Mouse (Mus musculus): ENCODE measurements around the gene Cep164. TPM values are rescaled to one million over a fixed set of nuclear protein-coding genes. Genes with fewer than 3 reads are reported as not detected.

Gene Cep164
- total and polyA plus RNA-seq, 3 experiments: 7.9 to 14.2 TPM; not detected in 1

DNA sequence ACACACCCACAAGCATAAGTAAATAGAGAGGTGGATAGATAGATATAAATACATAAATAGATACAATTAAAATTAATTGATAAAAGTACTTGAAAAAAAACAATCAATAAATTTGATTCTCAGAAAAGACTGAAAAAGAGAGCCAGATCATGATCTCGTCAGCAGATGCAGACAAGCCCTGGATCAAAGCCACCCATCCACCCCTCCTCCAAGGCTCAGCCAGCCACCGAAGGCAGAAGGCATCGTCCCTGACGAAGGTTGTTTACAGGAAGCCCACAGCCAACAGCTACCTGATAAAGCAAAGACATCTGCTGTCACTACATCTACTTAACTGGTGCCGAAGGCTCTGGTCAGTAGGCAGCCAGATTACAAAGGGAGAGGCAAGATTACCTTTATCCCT, 16.5 kb downstream of the Cep164 start:
- no peaks in the 10 kb centered on the region for H3K79me2 ChIP-seq (ENCODE audit: control insufficient read depth, insufficient read depth, low read length, poor library complexity)
- TF ChIP-seq MAZ (IDR thresholded peaks at IDR 0.05; ENCODE audit: low read depth, low read length): no peak
- no peak for TF ChIP-seq POLR2AphosphoS5 (IDR thresholded peaks at IDR 0.05; ENCODE audit: borderline replicate concordance, low read depth, low read length)
- no peak for TF ChIP-seq POLR2A (IDR thresholded peaks at IDR 0.05; ENCODE audit: control insufficient read depth in 1 of 2, insufficient read depth in 1 of 2, low read depth in 1 of 2, low read length in 2 of 2, poor library complexity in 1 of 2)
- no peak for TF ChIP-seq SIN3A (IDR thresholded peaks at IDR 0.05; ENCODE audit: low read length)
- TF ChIP-seq GATA1 (IDR thresholded peaks at IDR 0.05; ENCODE audit: low read depth, low read length): no peak
- no peak for TF ChIP-seq BHLHE40 (IDR thresholded peaks at IDR 0.05; ENCODE audit: borderline replicate concordance, low read depth, low read length)
- no peak for TF ChIP-seq NELFE (IDR thresholded peaks at IDR 0.05; ENCODE audit: low read depth, low read length)
- TF ChIP-seq RAD21 (IDR thresholded peaks at IDR 0.05; ENCODE audit: low read depth, low read length): no peak
- H3K27me3 ChIP-seq (ENCODE audit: control insufficient read depth in 1 of 2, insufficient read depth in 2 of 2, low read length in 2 of 2): no peaks in the 10 kb centered on the region
- no peak overlapping the region for H3K27ac ChIP-seq (ENCODE audit: control insufficient read depth, low read depth, low read length)
- DNase-seq (ENCODE audit: low read depth, low spot score): no peak
- no peak overlapping the region for H3K9ac ChIP-seq (ENCODE audit: control insufficient read depth, low read depth, low read length, poor library complexity, severe bottlenecking)
- H3K4me1 ChIP-seq (ENCODE audit: control insufficient read depth in 1 of 2, insufficient read depth in 2 of 2, low read length in 2 of 2): no peaks in the 10 kb centered on the region
- H3K4me3 ChIP-seq (ENCODE audit: control insufficient read depth in 1 of 2, insufficient read depth in 1 of 2, low read depth in 2 of 2, low read length in 2 of 2): no peak overlapping the region
- H3K36me3 ChIP-seq (ENCODE audit: control insufficient read depth in 1 of 2, insufficient read depth in 2 of 2, low read length in 2 of 2): no peaks in the 10 kb centered on the region; a peak in 1 of 4 replicates
- H3K9me3 ChIP-seq (replicated peaks; ENCODE audit: insufficient read depth, low read length): no peaks in the 10 kb centered on the region

DNA sequence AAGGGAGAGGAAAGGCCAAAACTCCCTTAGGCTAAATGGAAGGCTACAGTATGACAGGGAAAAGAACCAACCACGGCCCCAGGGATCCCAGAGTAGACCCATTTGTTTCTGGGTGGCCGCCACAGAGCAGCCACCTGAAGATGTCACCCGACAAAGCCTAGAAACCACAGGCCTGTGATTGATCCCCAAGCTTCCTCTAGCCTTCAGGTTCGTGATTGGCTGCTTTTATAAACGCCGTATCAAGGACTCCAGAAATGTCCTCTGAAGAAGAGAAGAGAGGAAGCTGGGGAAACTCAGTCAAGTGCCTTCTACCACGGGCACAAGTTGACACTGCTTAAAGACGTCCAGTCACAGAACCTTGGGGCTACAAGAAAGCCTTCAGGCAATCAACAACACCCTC, 20.7 kb downstream of the Cep164 start:
- H3K27ac ChIP-seq (ENCODE audit: control insufficient read depth, low read depth, low read length): no peak overlapping the region
- H3K9me3 ChIP-seq (replicated peaks; ENCODE audit: insufficient read depth, low read length): no peaks in the 10 kb centered on the region
- no peaks in the 10 kb centered on the region; the same call in 1 of the 2 replicates for H3K79me2 ChIP-seq (ENCODE audit: control insufficient read depth, insufficient read depth, low read length, poor library complexity)
- H3K4me1 ChIP-seq (ENCODE audit: control insufficient read depth in 1 of 2, insufficient read depth in 2 of 2, low read length in 2 of 2): peaks cover 0 to 7% of the 10 kb centered on the region in 2 experiments; a peak in 2 of 4 replicates
- DNase-seq (ENCODE audit: low read depth, low spot score): no peak
- no peaks in the 10 kb centered on the region for H3K27me3 ChIP-seq (ENCODE audit: control insufficient read depth in 1 of 2, insufficient read depth in 2 of 2, low read length in 2 of 2)
- TF ChIP-seq JUND (IDR thresholded peaks at IDR 0.05; ENCODE audit: low read depth, low read length) (no peak), TBP (IDR thresholded peaks at IDR 0.05; ENCODE audit: low read depth, low read length) (no peak), POLR2AphosphoS2 (IDR thresholded peaks at IDR 0.05; ENCODE audit: low read length) (no peak), MYC (IDR thresholded peaks at IDR 0.05; ENCODE audit: low read depth, low read length) (no peak), MAX (IDR thresholded peaks at IDR 0.05; ENCODE audit: low read length) (no peak), MAFK (IDR thresholded peaks at IDR 0.05; ENCODE audit: borderline replicate concordance, low read depth, low read length) (no peak), CTCF (IDR thresholded peaks at IDR 0.05 in 2 of 3, conservative IDR thresholded peaks at IDR 0.05 in 1 of 3; ENCODE audit: control insufficient read depth in 1 of 3, insufficient read depth in 1 of 3, low read depth in 2 of 3, low read length in 3 of 3, poor library complexity in 1 of 3, severe bottlenecking in 1 of 3) (no peak), BHLHE40 (IDR thresholded peaks at IDR 0.05; ENCODE audit: borderline replicate concordance, low read depth, low read length) (no peak), RCOR1 (IDR thresholded peaks at IDR 0.05; ENCODE audit: low read depth, low read length) (no peak), E2F4 (IDR thresholded peaks at IDR 0.05; ENCODE audit: borderline replicate concordance, low read depth, low read length) (no peak), NRF1 (IDR thresholded peaks at IDR 0.05; ENCODE audit: insufficient read depth, low read depth, low read length, poor library complexity, severe bottlenecking) (no peak), SMC3 (IDR thresholded peaks at IDR 0.05; ENCODE audit: low read depth, low read length) (no peak), ZC3H11A (IDR thresholded peaks at IDR 0.05; ENCODE audit: low read depth, low read length) (no peak), POLR2AphosphoS5 (IDR thresholded peaks at IDR 0.05; ENCODE audit: borderline replicate concordance, low read depth, low read length) (no peak), MXI1 (IDR thresholded peaks at IDR 0.05; ENCODE audit: low read depth, low read length) (no peak), GATA1 (IDR thresholded peaks at IDR 0.05; ENCODE audit: low read depth, low read length) (no peak), POLR2A (IDR thresholded peaks at IDR 0.05; ENCODE audit: control insufficient read depth in 1 of 2, insufficient read depth in 1 of 2, low read depth in 1 of 2, low read length in 2 of 2, poor library complexity in 1 of 2) (no peak), GABPA (IDR thresholded peaks at IDR 0.05; ENCODE audit: low read depth, low read length) (no peak), USF2 (IDR thresholded peaks at IDR 0.05; ENCODE audit: borderline replicate concordance in 1 of 2, insufficient read depth in 1 of 2, low read depth in 1 of 2, low read length in 2 of 2) (no peak)
- H3K36me3 ChIP-seq (ENCODE audit: control insufficient read depth in 1 of 2, insufficient read depth in 2 of 2, low read length in 2 of 2): peaks cover 0 to 7% of the 10 kb centered on the region in 2 experiments; a peak in 2 of 4 replicates
- no peak overlapping the region for H3K4me3 ChIP-seq (ENCODE audit: control insufficient read depth in 1 of 2, insufficient read depth in 1 of 2, low read depth in 2 of 2, low read length in 2 of 2)
- H3K9ac ChIP-seq (ENCODE audit: control insufficient read depth, low read depth, low read length, poor library complexity, severe bottlenecking): no peak overlapping the region

Measured in MEL (cell line).